Mouse (Mus musculus): ENCODE results near the gene Vmn2r108. TPM values are rescaled to one million over a fixed set of nuclear protein-coding genes. Genes with fewer than 3 reads are reported as not detected.

The Vmn2r108 gene
- not detected for polyA plus RNA-seq (2017; shearing (Covaris generic))

GRCm38 (mm10) chr17:20481231-20481630 lies at the start of gene Vmn2r108:
Vmn2r108 (minus strand) TSS chr17:20481331.

GRCm38 (mm10) chr17:20497858-20498257 lies 16.7 kb upstream of the Vmn2r108 start, which contains the start of gene Vmn1r225:
Vmn1r225 (plus strand) TSS chr17:20498158.

GRCm38 (mm10) chr17:20413846-20414245 lies 67.3 kb downstream of the Vmn2r108 start, which contains the start of gene Vmn1r224:
Vmn1r224 (plus strand) TSS chr17:20414146.

Other genes starting within 250 kb of the Vmn2r108 start
- not detected for gene Vmn2r105, start 246.3 kb downstream of the Vmn2r108 start, polyA plus RNA-seq (2017; shearing (Covaris generic))
- gene Vmn2r106, start 195.8 kb downstream of the Vmn2r108 start, polyA plus RNA-seq (2017; shearing (Covaris generic)) = not detected
- gene Vmn2r107, start 136.1 kb downstream of the Vmn2r108 start, polyA plus RNA-seq (2017; shearing (Covaris generic)) = not detected
- not detected for gene Vmn1r224, start 67.2 kb downstream of the Vmn2r108 start, polyA plus RNA-seq (2017; shearing (Covaris generic))
- gene Vmn1r225, start 16.8 kb upstream of the Vmn2r108 start, polyA plus RNA-seq (2017; shearing (Covaris generic)) = not detected
- not detected for gene Vmn2r109, start 83.4 kb upstream of the Vmn2r108 start, polyA plus RNA-seq (2017; shearing (Covaris generic))
- 0.05 TPM for gene Vmn2r110, start 115.1 kb upstream of the Vmn2r108 start, polyA plus RNA-seq (2017; shearing (Covaris generic))
- not detected for gene Fpr-rs3, start 143.5 kb upstream of the Vmn2r108 start, polyA plus RNA-seq (2017; shearing (Covaris generic))
- not detected for gene Vmn1r226, start 201.5 kb upstream of the Vmn2r108 start, polyA plus RNA-seq (2017; shearing (Covaris generic))
- gene Vmn1r227, start 248.5 kb upstream of the Vmn2r108 start, polyA plus RNA-seq (2017; shearing (Covaris generic)) = not detected

Data from inflammation-experienced regulatory T-cells, adult 16 weeks (primary cell).